Mouse (Mus musculus): Measurements from ENCODE around the gene Mfap1b. TPM values are rescaled to one million over a fixed set of nuclear protein-coding genes. Genes with fewer than 3 reads are reported as not detected.

Gene Mfap1b
- total and polyA plus RNA-seq, 3 experiments: 4.3 to 35.0 (median 30.9) TPM

- H3K9ac ChIP-seq (ENCODE audit: low read depth, low read length): no peak overlapping the region
- H3K4me1 ChIP-seq (ENCODE audit: control insufficient read depth, insufficient read depth, low read length): no peaks in the 10 kb centered on the region; the same call in 1 of the 2 replicates
- TF ChIP-seq CTCF (IDR thresholded peaks at IDR 0.05) (no peak), EP300 (IDR thresholded peaks at IDR 0.05; ENCODE audit: insufficient read depth, low read depth, low read length) (no peak), POLR2A (IDR thresholded peaks at IDR 0.05; ENCODE audit: insufficient read depth, low read depth, low read length) (no peak)
- H3K4me3 ChIP-seq: no peak overlapping the region
- H3K79me2 ChIP-seq (replicated peaks; ENCODE audit: control insufficient read depth, insufficient read depth, low read length): no peaks in the 10 kb centered on the region
- no peaks in the 10 kb centered on the region for H3K27me3 ChIP-seq (ENCODE audit: control insufficient read depth, insufficient read depth, low read length)
- 55% methylated on average over 2 of the region's 2 CpGs for WGBS
- H3K27ac ChIP-seq: no peak overlapping the region
- DNase-seq: no peak
- H3K36me3 ChIP-seq (ENCODE audit: control insufficient read depth, insufficient read depth, low read length): peaks cover 8% of the 10 kb centered on the region; the same call in 1 of the 2 replicates
- intact Hi-C loops (cut with DNase I): no loop called here
Measured at GRCm38 (mm10) chr2:121460071-121460470, 13.8 kb downstream of the Mfap1b start.

GRCm38 (mm10) chr2:121456692-121457642 is 16.9 kb downstream of the Mfap1b start, which contains the start of gene Serinc4:
Gene Serinc4 (minus strand): TSS chr2:121456781.
- Histone ChIP-seq H3K27ac (peak within 1 kb of the TSS; percentile 78), H3K79me2 (replicated peaks; ENCODE audit: control insufficient read depth, insufficient read depth, low read length) (no peaks in the 10 kb centered on the region), H3K27me3 (ENCODE audit: control insufficient read depth, insufficient read depth, low read length) (no peaks in the 10 kb centered on the region), H3K9ac (ENCODE audit: low read depth, low read length) (peak within 1 kb of the TSS; percentile 93), H3K4me1 (ENCODE audit: control insufficient read depth, insufficient read depth, low read length) (peaks cover 5% of the 10 kb centered on the region), H3K36me3 (ENCODE audit: control insufficient read depth, insufficient read depth, low read length) (peaks cover 21% of the 10 kb centered on the region), H3K4me3 (peak within 1 kb of the TSS; percentile 69)
- 2% methylated on average over 41 of the region's 41 CpGs for WGBS
- intact Hi-C loops (cut with DNase I): loop anchor here (5.0 kb wide), 1 partner anchor 50 kb away; the partner anchor contains the start of genes Mfap1a and Wdr76
- DNase-seq: peak; percentile 86 to 87
- TF ChIP-seq POLR2A (IDR thresholded peaks at IDR 0.05; ENCODE audit: insufficient read depth, low read depth, low read length) (peak; percentile 81), EP300 (IDR thresholded peaks at IDR 0.05; ENCODE audit: insufficient read depth, low read depth, low read length) (no peak), CTCF (IDR thresholded peaks at IDR 0.05) (no peak)

GRCm38 (mm10) chr2:121455534-121455933 is 18.3 kb downstream of the Mfap1b start:
- intact Hi-C loops (cut with DNase I): loop anchor here (5.0 kb wide), 1 partner anchor 52 kb away; the partner anchor contains the start of genes Mfap1a and Wdr76
- DNase-seq: no peak
- WGBS: 78% methylated on average over 5 of the region's 5 CpGs
- no peak overlapping the region for H3K4me3 ChIP-seq
- peaks cover 6% of the 10 kb centered on the region for H3K4me1 ChIP-seq (ENCODE audit: control insufficient read depth, insufficient read depth, low read length)
- H3K36me3 ChIP-seq (ENCODE audit: control insufficient read depth, insufficient read depth, low read length): peaks cover 29% of the 10 kb centered on the region
- TF ChIP-seq CTCF (IDR thresholded peaks at IDR 0.05): no peak
- TF ChIP-seq POLR2A (IDR thresholded peaks at IDR 0.05; ENCODE audit: insufficient read depth, low read depth, low read length): no peak
- no peak for TF ChIP-seq EP300 (IDR thresholded peaks at IDR 0.05; ENCODE audit: insufficient read depth, low read depth, low read length)
- H3K27me3 ChIP-seq (ENCODE audit: control insufficient read depth, insufficient read depth, low read length): no peaks in the 10 kb centered on the region
- H3K79me2 ChIP-seq (replicated peaks; ENCODE audit: control insufficient read depth, insufficient read depth, low read length): no peaks in the 10 kb centered on the region
- H3K27ac ChIP-seq: no peak overlapping the region
- no peak overlapping the region for H3K9ac ChIP-seq (ENCODE audit: low read depth, low read length)

GRCm38 (mm10) chr2:121453917-121454316 is 19.9 kb downstream of the Mfap1b start:
- no peak overlapping the region; the same call in 1 of the 2 replicates for H3K27ac ChIP-seq
- peaks cover 4% of the 10 kb centered on the region for H3K79me2 ChIP-seq (replicated peaks; ENCODE audit: control insufficient read depth, insufficient read depth, low read length)
- 85% methylated on average over 6 of the region's 6 CpGs for WGBS
- no peak overlapping the region for H3K9ac ChIP-seq (ENCODE audit: low read depth, low read length)
- intact Hi-C loops (cut with DNase I): no loop called here
- H3K4me3 ChIP-seq: no peak overlapping the region
- no peaks in the 10 kb centered on the region for H3K27me3 ChIP-seq (ENCODE audit: control insufficient read depth, insufficient read depth, low read length)
- TF ChIP-seq CTCF (IDR thresholded peaks at IDR 0.05) (no peak), EP300 (IDR thresholded peaks at IDR 0.05; ENCODE audit: insufficient read depth, low read depth, low read length) (no peak), POLR2A (IDR thresholded peaks at IDR 0.05; ENCODE audit: insufficient read depth, low read depth, low read length) (0 out of 2 replicates have a peak, but pooled peaks have one; percentile 20)
- DNase-seq: no peak
- peaks cover 6% of the 10 kb centered on the region for H3K4me1 ChIP-seq (ENCODE audit: control insufficient read depth, insufficient read depth, low read length)
- peaks cover 29% of the 10 kb centered on the region for H3K36me3 ChIP-seq (ENCODE audit: control insufficient read depth, insufficient read depth, low read length)

GRCm38 (mm10) chr2:121452990-121453389 is 20.9 kb downstream of the Mfap1b start, which contains the start of gene Hypk:
Gene Hypk (plus strand): TSS chr2:121453290.
- 31% methylated on average over 4 of the region's 4 CpGs for WGBS
- intact Hi-C loops (cut with DNase I): no loop called here
- TF ChIP-seq CTCF (IDR thresholded peaks at IDR 0.05) (no peak), POLR2A (IDR thresholded peaks at IDR 0.05; ENCODE audit: insufficient read depth, low read depth, low read length) (no peak), EP300 (IDR thresholded peaks at IDR 0.05; ENCODE audit: insufficient read depth, low read depth, low read length) (no peak)
- Histone ChIP-seq H3K4me1 (ENCODE audit: control insufficient read depth, insufficient read depth, low read length) (peaks cover 6% of the 10 kb centered on the region), H3K27me3 (ENCODE audit: control insufficient read depth, insufficient read depth, low read length) (no peaks in the 10 kb centered on the region), H3K4me3 (no peak within 1 kb of the TSS), H3K27ac (peak within 1 kb of the TSS; percentile 60), H3K36me3 (ENCODE audit: control insufficient read depth, insufficient read depth, low read length) (peaks cover 26% of the 10 kb centered on the region), H3K9ac (ENCODE audit: low read depth, low read length) (no peak within 1 kb of the TSS), H3K79me2 (replicated peaks; ENCODE audit: control insufficient read depth, insufficient read depth, low read length) (peaks cover 4% of the 10 kb centered on the region)
- no peak for DNase-seq
